Mouse (Mus musculus) midbrain, embryonic 12.5 days (tissue): ENCODE data around the gene Shisa6. TPM values are rescaled to one million over a fixed set of nuclear protein-coding genes. Genes with fewer than 3 reads are reported as not detected.

Experiments
- ATAC-seq: fragments of 200-750 bp; cut with Nextera tagmentation; 2 replicates; pipeline ENCODE4 v1.8.0; 2017; ENCODE audit warnings: low read depth, moderate TSS enrichment, moderate library complexity; ENCODE audit not compliant: low FRiP score
- H3K27ac ChIP-seq: fragments of 300-500 bp; sonication (generic); replicated peaks from 2 replicates; pipeline ENCODE4 v1.5.1; 2016; ENCODE audit warnings: mild to moderate bottlenecking
- H3K27me3 ChIP-seq: fragments of 300-500 bp; sonication (generic); 2 replicates; pipeline ENCODE4 v1.6.1; 2016; ENCODE audit warnings: mild to moderate bottlenecking
- H3K36me3 ChIP-seq: fragments of 300-500 bp; sonication (generic); 2 replicates; pipeline ENCODE4 v1.6.1; 2016
- H3K4me1 ChIP-seq: fragments of 300-500 bp; sonication (generic); 2 replicates; pipeline ENCODE4 v1.6.1; 2016
- H3K4me2 ChIP-seq: fragments of 300-500 bp; sonication (generic); replicated peaks from 2 replicates; pipeline ENCODE4 v1.6.1; 2016; ENCODE audit warnings: mild to moderate bottlenecking, moderate library complexity
- H3K4me3 ChIP-seq: fragments of 300-500 bp; sonication (generic); 2 replicates; pipeline ENCODE4 v1.5.1; 2016; ENCODE audit warnings: mild to moderate bottlenecking
- H3K9ac ChIP-seq: fragments of 300-500 bp; sonication (generic); replicated peaks from 2 replicates; pipeline ENCODE4 v1.6.1; 2016; ENCODE audit warnings: mild to moderate bottlenecking, moderate library complexity
- H3K9me3 ChIP-seq: fragments of 300-500 bp; sonication (generic); 2 replicates; pipeline ENCODE4 v1.6.1; 2016; ENCODE audit warnings: mild to moderate bottlenecking
- WGBS: fragments of 180-500 bp; shearing (Covaris S2); methylation state at CpG from one replicate; pipeline ENCODE4 v1.1.7; 2016; 5-methylcytosine and 5-hydroxymethylcytosine counted together
- polyA plus RNA-seq: library from polyadenylated mRNA; unstranded; fragments of >200 nt; fragmentation: Nextera tagmentation; extraction: Ambion mirVana; gene quantifications from 2 replicates; pipeline ENCODE4 v1.2.1, GENCODE M21; 2016

The Shisa6 gene
- polyA plus RNA-seq, 1 experiment from 2014 or later = 1.7 TPM

DNA sequence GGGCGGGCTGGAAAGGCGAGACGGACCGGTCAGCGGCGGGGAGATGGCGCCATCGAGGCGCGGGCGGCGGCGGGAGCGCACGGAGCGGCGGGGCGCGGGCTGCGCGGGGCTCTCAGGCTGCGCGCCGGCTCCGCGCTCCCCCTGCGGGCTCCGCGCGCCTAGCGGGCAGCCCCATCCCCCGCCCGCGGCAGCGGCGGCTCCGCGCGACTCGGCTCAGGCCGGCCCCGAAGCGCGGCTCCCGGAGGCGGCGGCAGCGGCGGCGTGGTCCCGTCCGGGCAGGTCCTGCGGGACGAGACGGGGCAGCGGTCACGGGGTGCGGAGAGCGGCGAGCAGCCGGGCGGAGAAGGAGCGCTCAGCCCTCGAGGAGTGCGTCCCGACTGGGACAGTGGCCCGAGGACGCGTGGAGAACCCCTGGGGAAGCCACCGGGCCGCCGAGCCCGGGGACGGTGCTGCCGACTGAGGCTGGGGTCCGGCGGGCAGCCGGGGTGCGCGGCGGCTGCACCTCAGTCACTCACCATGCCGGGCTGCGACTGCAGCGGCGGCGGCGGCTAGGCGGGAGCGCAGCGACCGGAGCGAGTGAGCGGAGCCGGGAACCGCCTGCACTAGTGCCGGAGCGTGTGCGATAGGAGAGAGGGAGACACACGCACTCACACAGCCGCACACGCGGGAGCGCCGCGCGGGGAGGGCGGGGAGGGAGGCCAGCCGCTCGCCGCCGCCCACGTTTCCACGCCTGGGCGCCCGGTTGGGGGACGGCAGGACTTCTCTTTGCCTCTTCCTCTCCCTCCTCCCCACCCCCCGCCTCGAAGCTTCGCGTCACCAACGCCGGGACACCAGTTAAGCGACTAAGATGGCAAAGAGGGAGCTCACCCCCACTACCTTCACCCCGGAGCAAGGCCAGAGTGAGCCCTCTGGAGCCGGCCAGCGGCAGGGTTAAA is 549 bp upstream of the Shisa6 start:
- peak overlapping the region; percentile 60 for H3K27ac ChIP-seq
- H3K4me1 ChIP-seq = 0 out of 2 replicates have a peak, but pooled peaks cover 13% of the 10 kb centered on the region
- H3K9ac ChIP-seq = peak overlapping the region; percentile 68
- no peaks in the 10 kb centered on the region for H3K9me3 ChIP-seq
- peaks cover 87% of the 10 kb centered on the region for H3K27me3 ChIP-seq
- peak overlapping the region; percentile 84 for H3K4me2 ChIP-seq
- peak; percentile 83 for ATAC-seq
- H3K36me3 ChIP-seq = no peaks in the 10 kb centered on the region
- peak overlapping the region; percentile 70 for H3K4me3 ChIP-seq
- under 1% methylated on average over 61 of the region's 126 CpGs for WGBS

GRCm38 (mm10) chr11:66524251-66524650 is 1.5 kb downstream of the Shisa6 start:
- peaks cover 72% of the 10 kb centered on the region for H3K27me3 ChIP-seq
- peak overlapping the region; percentile 13 for H3K4me3 ChIP-seq
- no peaks in the 10 kb centered on the region for H3K36me3 ChIP-seq
- H3K9ac ChIP-seq = no peak overlapping the region
- 0 out of 2 replicates have a peak, but pooled peaks cover 13% of the 10 kb centered on the region for H3K4me1 ChIP-seq
- no peak overlapping the region for H3K27ac ChIP-seq
- ATAC-seq = no peak
- no peaks in the 10 kb centered on the region for H3K9me3 ChIP-seq
- WGBS = 52% methylated on average over 4 of the region's 4 CpGs
- peak overlapping the region; percentile 84 for H3K4me2 ChIP-seq

GRCm38 (mm10) chr11:66522376-66522775 is 3.4 kb downstream of the Shisa6 start:
- Histone ChIP-seq H3K27ac (no peak overlapping the region), H3K4me2 (0 out of 2 replicates have a peak overlapping the region, but pooled peaks have one; percentile 3), H3K9ac (no peak overlapping the region), H3K4me3 (no peak overlapping the region), H3K27me3 (peaks cover 54% of the 10 kb centered on the region), H3K9me3 (no peaks in the 10 kb centered on the region), H3K4me1 (0 out of 2 replicates have a peak, but pooled peaks cover 13% of the 10 kb centered on the region), H3K36me3 (no peaks in the 10 kb centered on the region)
- no peak for ATAC-seq
- WGBS = 79% methylated on average over 4 of the region's 4 CpGs

DNA sequence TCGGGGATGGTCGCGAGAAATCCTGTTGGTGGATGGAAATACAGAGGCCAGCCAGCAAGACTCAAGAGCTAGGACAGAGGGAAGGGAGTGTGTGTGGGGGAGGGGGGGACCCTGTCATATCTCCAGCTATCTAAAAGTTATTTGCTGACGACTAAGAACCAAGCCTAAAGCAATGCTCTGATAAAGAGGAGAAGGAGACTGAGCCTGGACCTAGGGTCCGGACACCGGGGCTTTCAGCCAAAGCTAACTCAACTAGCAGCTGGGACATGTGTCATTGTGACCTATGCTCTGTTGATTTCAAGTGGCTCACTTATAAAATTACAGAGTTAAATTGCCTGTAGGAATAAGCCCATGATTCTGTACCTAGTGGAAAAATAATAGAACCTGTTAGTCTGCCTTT is 6.4 kb downstream of the Shisa6 start:
- Histone ChIP-seq H3K4me3 (no peak overlapping the region), H3K27ac (no peak overlapping the region), H3K27me3 (peaks cover 24% of the 10 kb centered on the region), H3K9me3 (no peaks in the 10 kb centered on the region), H3K36me3 (no peaks in the 10 kb centered on the region), H3K4me1 (no peaks in the 10 kb centered on the region), H3K4me2 (no peak overlapping the region), H3K9ac (no peak overlapping the region)
- no peak for ATAC-seq
- 87% methylated on average over 6 of the region's 6 CpGs for WGBS

DNA sequence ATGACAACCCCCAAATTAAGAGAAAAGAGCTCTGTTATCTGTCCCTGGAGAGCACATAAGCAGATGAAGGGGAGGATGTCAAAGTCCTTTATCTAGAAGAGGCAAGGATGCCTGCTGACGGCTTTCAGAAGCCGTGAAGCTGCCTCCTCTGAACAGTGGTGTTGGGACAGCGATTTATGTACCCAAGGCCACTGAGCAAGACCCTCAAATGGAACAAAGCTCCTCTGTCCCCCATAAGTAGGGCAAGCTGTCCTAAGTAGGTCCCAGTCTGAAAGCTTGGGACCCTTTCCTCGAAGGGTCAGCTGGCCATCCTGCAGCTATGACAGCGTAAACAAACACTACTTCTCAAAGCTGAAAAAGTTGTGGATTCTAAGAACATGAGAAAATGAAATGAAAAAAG is 11.4 kb downstream of the Shisa6 start:
- Histone ChIP-seq H3K27me3 (no peaks in the 10 kb centered on the region), H3K4me1 (peaks cover 6% of the 10 kb centered on the region; the same call in 1 of the 2 replicates), H3K4me2 (no peak overlapping the region), H3K9me3 (no peaks in the 10 kb centered on the region), H3K9ac (no peak overlapping the region), H3K36me3 (no peaks in the 10 kb centered on the region), H3K4me3 (no peak overlapping the region), H3K27ac (no peak overlapping the region)
- no peak for ATAC-seq
- WGBS = 86% methylated on average over 5 of the region's 5 CpGs

DNA sequence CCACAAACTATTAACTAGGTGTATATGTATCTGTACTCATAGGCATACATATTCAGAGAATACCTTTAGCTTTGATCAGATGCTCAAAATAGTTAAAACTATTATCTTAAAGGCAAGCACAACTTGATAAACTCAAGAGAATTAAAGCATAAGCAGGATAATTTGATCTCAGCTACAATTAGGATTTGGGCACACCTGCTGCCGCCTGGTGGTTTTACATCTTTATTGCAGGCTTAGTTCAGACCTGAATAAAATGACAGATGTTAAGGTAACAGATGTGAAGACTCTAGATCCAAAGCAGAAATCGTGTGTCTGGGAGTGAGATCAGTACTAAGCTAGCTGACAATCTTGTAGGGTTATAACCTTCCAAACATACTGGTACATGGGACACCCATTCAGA is 24.8 kb downstream of the Shisa6 start:
- H3K27ac ChIP-seq = no peak overlapping the region
- no peaks in the 10 kb centered on the region for H3K27me3 ChIP-seq
- H3K9ac ChIP-seq = no peak overlapping the region
- 63% methylated on average over 2 of the region's 2 CpGs for WGBS
- H3K9me3 ChIP-seq = no peaks in the 10 kb centered on the region
- no peak for ATAC-seq
- no peak overlapping the region for H3K4me3 ChIP-seq
- H3K36me3 ChIP-seq = no peaks in the 10 kb centered on the region
- no peaks in the 10 kb centered on the region; the same call in none of the 2 replicates for H3K4me1 ChIP-seq
- no peak overlapping the region for H3K4me2 ChIP-seq

GRCm38 (mm10) chr11:66498857-66499445 is 26.8 kb downstream of the Shisa6 start:
- no peak for ATAC-seq
- Histone ChIP-seq H3K4me1 (no peaks in the 10 kb centered on the region; the same call in none of the 2 replicates), H3K27ac (no peak overlapping the region), H3K9me3 (no peaks in the 10 kb centered on the region), H3K4me3 (no peak overlapping the region), H3K27me3 (no peaks in the 10 kb centered on the region), H3K36me3 (no peaks in the 10 kb centered on the region), H3K9ac (no peak overlapping the region), H3K4me2 (no peak overlapping the region)
- WGBS = 88% methylated on average over 9 of the region's 9 CpGs

- H3K4me2 ChIP-seq = no peak overlapping the region
- no peaks in the 10 kb centered on the region for H3K27me3 ChIP-seq
- H3K9me3 ChIP-seq = no peaks in the 10 kb centered on the region
- no peaks in the 10 kb centered on the region for H3K36me3 ChIP-seq
- H3K4me1 ChIP-seq = no peaks in the 10 kb centered on the region; the same call in none of the 2 replicates
- H3K9ac ChIP-seq = no peak overlapping the region
- no peak for ATAC-seq
- no peak overlapping the region for H3K4me3 ChIP-seq
- no peak overlapping the region for H3K27ac ChIP-seq
- 81% methylated on average over 9 of the region's 9 CpGs for WGBS
Observed at GRCm38 (mm10) chr11:66496235-66496634, 29.5 kb downstream of the Shisa6 start.

DNA sequence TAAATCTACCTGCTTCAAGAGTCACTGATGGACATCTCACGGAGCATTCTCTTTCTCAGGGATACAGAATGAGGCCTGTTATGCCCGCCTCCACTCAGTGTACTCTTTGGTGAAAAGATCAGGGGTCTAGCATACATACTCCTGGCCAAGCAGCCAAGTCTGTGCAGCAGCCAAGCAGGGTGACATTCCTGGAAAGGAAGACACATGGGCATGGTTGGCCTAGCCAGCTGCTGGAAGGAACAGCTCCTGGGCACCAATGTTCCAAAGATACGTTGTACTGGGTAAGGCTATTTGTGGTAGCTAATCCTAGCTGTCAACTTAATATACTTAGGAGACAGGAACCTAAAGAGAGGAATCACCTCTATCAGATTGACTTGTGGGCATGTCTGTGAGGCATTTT is 31.4 kb downstream of the Shisa6 start:
- no peaks in the 10 kb centered on the region for H3K4me1 ChIP-seq
- no peaks in the 10 kb centered on the region for H3K27me3 ChIP-seq
- no peaks in the 10 kb centered on the region for H3K9me3 ChIP-seq
- no peaks in the 10 kb centered on the region for H3K36me3 ChIP-seq
- H3K27ac ChIP-seq = no peak overlapping the region
- ATAC-seq = no peak
- H3K9ac ChIP-seq = no peak overlapping the region
- WGBS = 77% methylated on average over 3 of the region's 3 CpGs
- H3K4me3 ChIP-seq = no peak overlapping the region
- no peak overlapping the region for H3K4me2 ChIP-seq

GRCm38 (mm10) chr11:66487765-66488164 is 38.0 kb downstream of the Shisa6 start:
- no peak overlapping the region for H3K4me2 ChIP-seq
- no peaks in the 10 kb centered on the region for H3K4me1 ChIP-seq
- H3K9me3 ChIP-seq = no peaks in the 10 kb centered on the region
- H3K27ac ChIP-seq = no peak overlapping the region
- no peaks in the 10 kb centered on the region for H3K27me3 ChIP-seq
- H3K36me3 ChIP-seq = no peaks in the 10 kb centered on the region
- H3K4me3 ChIP-seq = no peak overlapping the region
- 91% methylated on average over 4 of the region's 4 CpGs for WGBS
- H3K9ac ChIP-seq = no peak overlapping the region
- ATAC-seq = no peak

DNA sequence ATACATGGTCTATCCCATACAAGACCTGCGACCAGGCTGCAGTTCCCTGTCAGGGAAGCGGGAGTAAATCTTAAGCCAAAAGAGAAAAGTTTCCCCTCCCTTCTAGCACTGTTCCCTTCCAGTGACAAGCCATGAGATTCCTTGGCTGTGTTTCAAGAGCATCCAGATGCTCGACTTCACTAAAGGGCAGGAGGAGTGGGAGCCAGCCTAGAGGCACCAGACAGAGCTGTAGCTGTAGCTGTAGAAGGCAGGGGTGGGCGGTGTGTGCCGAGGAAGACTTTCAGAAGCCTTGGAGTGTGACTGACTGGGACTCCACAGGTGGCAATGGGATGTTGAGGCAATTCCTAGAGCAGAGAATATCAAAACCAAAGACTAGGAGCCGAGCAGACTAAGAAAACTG is 43.3 kb downstream of the Shisa6 start:
- no peak overlapping the region for H3K9ac ChIP-seq
- H3K4me3 ChIP-seq = no peak overlapping the region
- H3K27me3 ChIP-seq = no peaks in the 10 kb centered on the region
- no peaks in the 10 kb centered on the region for H3K4me1 ChIP-seq
- 85% methylated on average over 6 of the region's 6 CpGs for WGBS
- H3K36me3 ChIP-seq = no peaks in the 10 kb centered on the region
- ATAC-seq = no peak
- H3K27ac ChIP-seq = no peak overlapping the region
- H3K9me3 ChIP-seq = no peaks in the 10 kb centered on the region
- H3K4me2 ChIP-seq = no peak overlapping the region

DNA sequence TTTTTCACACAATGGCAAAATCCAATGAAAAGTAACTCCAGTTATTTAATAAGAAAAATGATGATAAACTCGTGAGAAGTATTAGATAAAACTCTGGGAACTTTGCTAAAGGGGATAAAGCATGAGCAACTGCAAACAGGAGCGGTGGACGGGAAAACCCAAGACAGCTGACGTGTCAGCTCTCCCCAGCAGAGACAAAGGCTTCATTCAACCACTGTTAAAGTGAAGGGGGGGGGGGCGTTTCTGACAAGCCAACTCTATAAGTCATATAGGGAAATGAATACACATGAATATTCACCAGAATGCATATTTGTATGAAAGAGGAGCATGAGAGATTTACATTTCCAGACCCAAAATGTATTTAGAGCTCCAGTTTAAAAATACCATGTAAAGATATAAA is 83.1 kb downstream of the Shisa6 start:
- no peaks in the 10 kb centered on the region for H3K27me3 ChIP-seq
- 0 out of 2 replicates have a peak, but pooled peaks cover 2% of the 10 kb centered on the region for H3K4me1 ChIP-seq

More for the DNA sequence above, 83.1 kb downstream of the Shisa6 start:
- H3K4me2 ChIP-seq = 0 out of 2 replicates have a peak overlapping the region, but pooled peaks have one; percentile 7
- no peaks in the 10 kb centered on the region for H3K36me3 ChIP-seq
- no peak for ATAC-seq
- H3K9me3 ChIP-seq = no peaks in the 10 kb centered on the region
- no peak overlapping the region for H3K9ac ChIP-seq
- H3K4me3 ChIP-seq = no peak overlapping the region
- 7% methylated on average over 5 of the region's 5 CpGs for WGBS
- no peak overlapping the region for H3K27ac ChIP-seq
